ENCODE assay signal across 15 mouse cellular contexts in genomic region chr13:51642171-51642778, GRCm38 (mm10). TPM values are rescaled to one million over a fixed set of nuclear protein-coding genes. Genes with fewer than 3 reads are reported as not detected.
DNase-seq lines count a peak whose midpoint lies in the region; ATAC-seq and TF ChIP-seq lines count a peak whose summit lies in the region.
"Had no signal": no experiment of that assay in that cellular context is flagged by ENCODE, and none has a peak within 500 bp of the region (broad histone marks: within the 10 kb centered on the region; RNA-seq: fewer than 3 reads in every experiment).

No protein-coding gene starts in this region.

- H3K36me3 ChIP-seq in stomach, embryonic 15.5 days: no peaks in the 10 kb centered on the region
- H3K36me3 ChIP-seq: hindbrain, embryonic 13.5 days; neural tube, embryonic 15.5 days had no signal

- no peak overlapping the region for H3K4me3 ChIP-seq in lung, adult 2 months (replicated peaks; ENCODE audit: extremely low read depth, low read depth, low read length)
- no peak overlapping the region for H3K4me3 ChIP-seq in stomach, embryonic 15.5 days (replicated peaks)
- H3K4me3 ChIP-seq: hindbrain, embryonic 13.5 days; neural tube, embryonic 15.5 days had no signal

- no peak for ATAC-seq in stomach, embryonic 15.5 days (ENCODE audit: insufficient read depth, low FRiP score, low read depth)
- ATAC-seq: forebrain, embryonic 16.5 days had no signal

- no peaks in the 10 kb centered on the region for H3K9me3 ChIP-seq in stomach, embryonic 15.5 days
- H3K9me3 ChIP-seq: hindbrain, embryonic 13.5 days; neural tube, embryonic 15.5 days had no signal

- H3K4me1 ChIP-seq in lung, adult 2 months (ENCODE audit: control insufficient read depth, insufficient read depth, low read length): peaks cover 8% of the 10 kb centered on the region
- H3K4me1 ChIP-seq in stomach, embryonic 15.5 days: peaks cover 5% of the 10 kb centered on the region; the same call in 1 of the 2 replicates

- H3K9ac ChIP-seq in stomach, embryonic 15.5 days: no peak overlapping the region
- H3K9ac ChIP-seq: hindbrain, embryonic 13.5 days; neural tube, embryonic 15.5 days had no signal

- TF ChIP-seq POLR2A in lung, adult 2 months (IDR thresholded peaks at IDR 0.05; ENCODE audit: borderline replicate concordance, extremely low read depth, low read depth, low read length): no peak

- intact Hi-C loops in left cerebral cortex, postnatal 10 days (cut with DNase I): no loop called here

- DNase-seq in lung, postnatal 36 days: peak; percentile 14
- no peak for DNase-seq in lung, adult 2 months
- DNase-seq in kidney, adult 18-20 months: peak; percentile 47
- peak; percentile 43 to 69 for DNase-seq in kidney, postnatal 36 days
- DNase-seq in adrenal gland, postnatal 14 days: no peak
- no peak for DNase-seq in cerebellum, postnatal 25 days
- no peak for DNase-seq in left cerebral cortex, postnatal 10 days (ENCODE audit: extremely low spot score in 1 of 2, low spot score in 2 of 2)
- DNase-seq: cerebellum, adult 2 months; gastrocnemius, postnatal 14 days; left cerebral cortex, postnatal 4 days; thymus, postnatal 4 days had no signal

- TF ChIP-seq CTCF in lung, adult 2 months (IDR thresholded peaks at IDR 0.05; ENCODE audit: insufficient read depth, low read length): no peak

- peak overlapping the region; percentile 40 for H3K27ac ChIP-seq in stomach, embryonic 15.5 days
- H3K27ac ChIP-seq: hindbrain, embryonic 13.5 days; neural tube, embryonic 15.5 days had no signal

- 37% methylated on average over 11 of the region's 11 CpGs for WGBS in lung, adult 2 months
- WGBS in stomach, embryonic 15.5 days: 33% methylated on average over 11 of the region's 11 CpGs

- no peaks in the 10 kb centered on the region for H3K27me3 ChIP-seq in stomach, embryonic 15.5 days (replicated peaks)
- H3K27me3 ChIP-seq: hindbrain, embryonic 13.5 days; neural tube, embryonic 15.5 days had no signal

- H3K4me2 ChIP-seq in stomach, embryonic 15.5 days: peak overlapping the region; percentile 16; the same call in 1 of the 2 replicates
- H3K4me2 ChIP-seq: hindbrain, embryonic 13.5 days; neural tube, embryonic 15.5 days had no signal

RNA-seq across cellular contexts. Expression of gene Cks2, which starts 2.8 kb away (rescaled TPM):
- polyA plus RNA-seq in lung, adult 2 months (2012; rRNA removed): 4.7 and 4.8 TPM in 2 replicates
- 304 and 342 TPM in 2 replicates for polyA plus RNA-seq in stomach, embryonic 15.5 days (2015; fragmentation: Nextera tagmentation; extraction: Ambion mirVana)
- total RNA-seq in adrenal gland, postnatal 14 days (2021): 27.0 and 29.6 TPM in 2 replicates
- total RNA-seq in left cerebral cortex, postnatal 10 days (2021): 1 to 10 TPM; 4.6 to 6.3 TPM

RNA-seq across cellular contexts. Expression of gene Secisbp2, which starts 9.2 kb away (rescaled TPM):
- 18.1 and 21.3 TPM in 2 replicates for polyA plus RNA-seq in lung, adult 2 months (2012; rRNA removed)
- polyA plus RNA-seq in stomach, embryonic 15.5 days (2015; fragmentation: Nextera tagmentation; extraction: Ambion mirVana): 27.1 and 27.3 TPM in 2 replicates
- 20.4 and 24.7 TPM in 2 replicates for total RNA-seq in adrenal gland, postnatal 14 days (2021)
- total RNA-seq in left cerebral cortex, postnatal 10 days (2021): 10 to 100 TPM; 16.4 TPM

Comparison
In these comparisons a context has a peak if more than half of its experiments do, and no peak if none do; other contexts are left out.
1. DNase-seq: peak in lung, postnatal 36 days (single experiment), kidney, adult 18-20 months (single experiment) and kidney, postnatal 36 days (2 of 2); none in lung, adult 2 months (single experiment), adrenal gland, postnatal 14 days (single experiment), cerebellum, postnatal 25 days (0 of 2) and left cerebral cortex, postnatal 10 days (0 of 2).